Mouse (Mus musculus): ENCODE results near the gene Olfr1198.

Olfr1198 gene

GRCm38 (mm10) chr2:88751270-88751669, at the start of gene Olfr1198:
Gene Olfr1198, minus strand, starts transcription at chr2:88751370.
- DNase-seq = no peak

DNA sequence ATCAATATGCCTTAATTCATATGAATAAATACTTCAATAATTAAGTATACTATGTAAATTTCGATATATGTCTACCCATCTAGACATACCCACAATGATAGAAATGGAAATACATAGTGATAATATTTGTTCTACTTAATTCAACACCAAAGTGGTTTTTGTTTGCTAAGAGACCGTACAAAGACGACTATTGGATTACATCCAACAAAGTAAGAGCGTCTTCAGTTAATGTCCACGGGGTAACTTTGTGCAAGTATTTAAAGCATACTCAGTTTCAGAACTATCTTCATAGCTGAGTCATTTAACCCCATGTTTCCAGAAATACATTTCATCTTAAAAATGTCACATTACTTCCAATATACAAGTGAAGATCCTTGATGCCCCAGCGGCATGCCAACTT, 41.6 kb upstream of the Olfr1198 start, which contains the start of gene Olfr1201:
Olfr1201 (plus strand) TSS at position 301 of the 400 bp plus-strand sequence.
- DNase-seq = no peak

DNA sequence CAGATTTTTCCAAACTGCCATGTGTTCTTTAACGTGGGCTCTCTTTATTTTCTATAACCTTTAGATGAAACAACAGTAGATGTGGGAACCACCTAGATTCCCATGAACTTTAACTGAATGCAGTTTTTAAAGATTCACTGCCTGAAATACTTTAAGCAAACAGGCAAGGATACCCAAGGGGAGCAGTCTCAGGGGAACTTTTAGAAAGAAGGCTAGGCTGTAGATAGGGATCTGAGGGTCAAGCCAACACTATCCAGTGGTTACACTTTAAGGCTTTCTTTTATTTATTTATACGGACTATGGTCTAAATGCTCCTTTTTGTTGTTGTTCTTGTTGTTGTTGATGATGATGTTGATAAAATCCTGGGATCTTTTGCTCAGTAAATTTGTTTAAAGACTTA, 19.2 kb upstream of the Olfr1198 start, which contains the start of gene Olfr1200:
Olfr1200 (minus strand) TSS at position 101 of the 400 bp plus-strand sequence.
- DNase-seq = no peak

DNA sequence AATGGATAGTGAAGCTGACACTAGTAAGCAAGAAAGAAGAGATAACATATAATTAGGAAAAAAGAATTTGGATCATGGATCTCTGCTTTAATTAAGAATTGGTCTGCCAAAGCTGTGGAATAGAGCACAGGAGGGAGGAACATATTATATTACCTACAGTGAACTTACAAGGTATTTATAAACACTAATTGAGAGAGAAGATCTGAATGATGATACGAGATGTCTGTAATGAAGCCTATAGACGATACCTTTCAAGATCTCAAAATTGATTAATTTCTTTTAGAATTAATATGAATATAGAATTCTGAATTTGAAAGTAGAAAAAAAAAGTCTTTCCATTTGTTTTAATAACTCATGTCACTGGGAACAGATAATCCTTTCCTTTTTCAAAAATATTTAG, 9.2 kb upstream of the Olfr1198 start, which contains the start of gene Olfr1199:
Olfr1199 (minus strand) TSS at position 101 of the 400 bp plus-strand sequence.
- no peak for DNase-seq

DNA sequence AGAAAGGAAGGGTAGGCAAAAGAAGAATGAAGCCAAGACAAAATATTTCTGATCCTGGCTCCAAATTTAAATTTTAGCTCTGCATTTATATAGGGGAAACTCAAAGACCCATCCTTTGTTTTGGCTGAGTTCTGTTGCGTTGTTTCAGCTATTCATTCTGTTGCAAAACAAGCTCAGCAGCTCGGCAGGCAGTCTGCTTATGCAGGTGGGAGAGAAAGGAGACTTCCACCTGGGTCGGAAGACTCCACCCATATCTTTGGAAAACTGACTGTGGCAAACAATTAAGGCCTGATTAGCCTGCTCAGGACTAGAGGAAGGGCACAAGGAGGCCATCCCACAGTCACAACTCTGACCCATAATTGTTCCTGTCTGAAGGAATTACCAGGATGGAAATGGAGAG, 7.8 kb downstream of the Olfr1198 start:
- no peak for DNase-seq

- no peak for DNase-seq
Observed at GRCm38 (mm10) chr2:88732266-88732665, 18.9 kb downstream of the Olfr1198 start, which contains the start of gene Olfr1197. Gene Olfr1197, minus strand, starts transcription at chr2:88732366.

- no peak for DNase-seq
Observed at GRCm38 (mm10) chr2:88704497-88704896, 46.7 kb downstream of the Olfr1198 start, which contains the start of gene Olfr1196. Gene Olfr1196, minus strand, starts transcription at chr2:88704597.
